Mouse (Mus musculus) C2C12 (cell line): ENCODE measurements around the gene Tmed10.

Experiments used
- CTCF ChIP-seq: IDR thresholded peaks from one replicate; pipeline ENCODE4 v1.5.1; 2011; ENCODE audit not compliant: control insufficient read depth, insufficient read depth, insufficient read length
- USF1 ChIP-seq: IDR thresholded peaks from one replicate; pipeline ENCODE4 v1.6.1; 2011; ENCODE audit warnings: low read depth, mild to moderate bottlenecking, control low read depth, moderate library complexity

GRCm38 (mm10) chr12:85422536-85422935 lies 47.9 kb upstream of the Tmed10 start:
- TF ChIP-seq USF1 (no peak), CTCF (no peak)
